19 mouse cellular contexts compared by ENCODE assay signal in genomic region chr3:153929526-153929925, GRCm38 (mm10). TPM values are rescaled to one million over a fixed set of nuclear protein-coding genes. Genes with fewer than 3 reads are reported as not detected.
DNase-seq lines count a peak whose midpoint lies in the region; ATAC-seq and TF ChIP-seq lines count a peak whose summit lies in the region.
"Had no signal": no experiment of that assay in that cellular context is flagged by ENCODE, and none has a peak within 500 bp of the region (broad histone marks: within the 10 kb centered on the region; RNA-seq: fewer than 3 reads in every experiment).

No protein-coding gene starts in this region.

- peak; percentile 31 for DNase-seq in thymus, postnatal 14 days
- no peak for DNase-seq in thymus, postnatal 25 days
- DNase-seq in liver, postnatal 0 days, result peak; percentile 54
- no peak for DNase-seq in gastrocnemius, adult 18-20 months (ENCODE audit: low spot score)
- no peak for DNase-seq in forebrain, embryonic 11.5 days (ENCODE audit: low spot score)
- DNase-seq: adrenal gland, postnatal 36 days; cerebellum, adult 9-11 months; kidney, adult 9 months; kidney, postnatal 36 days; right cerebral cortex, postnatal 25 days had no signal

- H3K4me1 ChIP-seq in liver, postnatal 0 days (ENCODE audit: insufficient read depth), result no peaks in the 10 kb centered on the region; the same call in 1 of the 2 replicates
- H3K4me1 ChIP-seq in intestine, postnatal 0 days (replicated peaks; ENCODE audit: control insufficient read depth, insufficient read depth, low read length), result no peaks in the 10 kb centered on the region
- H3K4me1 ChIP-seq in forebrain, embryonic 11.5 days (replicated peaks; ENCODE audit: control insufficient read depth, insufficient read depth, low read length), result no peaks in the 10 kb centered on the region
- H3K4me1 ChIP-seq: forebrain, embryonic 12.5 days; hindbrain, embryonic 10.5 days; limb, embryonic 15.5 days; midbrain, embryonic 10.5 days; neural tube, embryonic 13.5 days had no signal

- H3K27me3 ChIP-seq in liver, postnatal 0 days (ENCODE audit: insufficient read depth, low read length), result no peaks in the 10 kb centered on the region
- H3K27me3 ChIP-seq in intestine, postnatal 0 days (replicated peaks; ENCODE audit: control insufficient read depth, insufficient read depth, low read length), result no peaks in the 10 kb centered on the region
- H3K27me3 ChIP-seq in forebrain, embryonic 11.5 days (ENCODE audit: control insufficient read depth, insufficient read depth, low read length), result no peaks in the 10 kb centered on the region
- H3K27me3 ChIP-seq: forebrain, embryonic 12.5 days; limb, embryonic 15.5 days; neural tube, embryonic 13.5 days had no signal

- ATAC-seq in activated CD4-positive, CD25-positive, alpha-beta regulatory T cell, adult 4 months, result peak; percentile 77
- peak; percentile 44 for ATAC-seq in liver, postnatal 0 days
- no peak for ATAC-seq in intestine, postnatal 0 days
- no peak for ATAC-seq in forebrain, embryonic 11.5 days (replicated peaks; ENCODE audit: low FRiP score)
- ATAC-seq: lung, postnatal 0 days had no signal

- TF ChIP-seq EP300 in liver, postnatal 0 days (IDR thresholded peaks at IDR 0.05; ENCODE audit: low read depth), result no peak; the same call in 1 of the 2 replicates

- WGBS in liver, postnatal 0 days (ENCODE audit: insufficient replicate concordance), result 77% methylated on average over 11 of the region's 11 CpGs
- 92% methylated on average over 11 of the region's 11 CpGs for WGBS in intestine, postnatal 0 days
- WGBS in forebrain, embryonic 11.5 days, result 95% methylated on average over 11 of the region's 11 CpGs

- H3K36me3 ChIP-seq in liver, postnatal 0 days (replicated peaks; ENCODE audit: insufficient read depth, low read length), result peaks cover 55% of the 10 kb centered on the region
- H3K36me3 ChIP-seq in intestine, postnatal 0 days (ENCODE audit: control insufficient read depth, insufficient read depth), result peaks cover 55% of the 10 kb centered on the region
- peaks cover 2% of the 10 kb centered on the region; the same call in 1 of the 2 replicates for H3K36me3 ChIP-seq in forebrain, embryonic 11.5 days (ENCODE audit: control insufficient read depth, insufficient read depth, low read length)

- no peak overlapping the region for H3K4me2 ChIP-seq in liver, postnatal 0 days (ENCODE audit: low read depth, low read length)
- H3K4me2 ChIP-seq in intestine, postnatal 0 days (replicated peaks; ENCODE audit: low read depth), result no peak overlapping the region
- no peak overlapping the region for H3K4me2 ChIP-seq in forebrain, embryonic 11.5 days (ENCODE audit: low read depth, low read length, severe bottlenecking)
- H3K4me2 ChIP-seq: forebrain, embryonic 12.5 days; limb, embryonic 15.5 days; neural tube, embryonic 13.5 days had no signal

- no peaks in the 10 kb centered on the region for H3K9me3 ChIP-seq in liver, postnatal 0 days (ENCODE audit: low read length)
- H3K9me3 ChIP-seq in intestine, postnatal 0 days (ENCODE audit: control insufficient read depth), result no peaks in the 10 kb centered on the region
- no peaks in the 10 kb centered on the region for H3K9me3 ChIP-seq in forebrain, embryonic 11.5 days (ENCODE audit: control insufficient read depth, low read length)
- H3K9me3 ChIP-seq: forebrain, embryonic 12.5 days; hindbrain, embryonic 10.5 days; limb, embryonic 15.5 days; midbrain, embryonic 10.5 days; neural tube, embryonic 13.5 days had no signal

- TF ChIP-seq CTCF in liver, postnatal 0 days (IDR thresholded peaks at IDR 0.05; ENCODE audit: low read depth), result no peak
- TF ChIP-seq CTCF in intestine, postnatal 0 days (IDR thresholded peaks at IDR 0.05; ENCODE audit: low read depth), result no peak

- H3K27ac ChIP-seq in liver, postnatal 0 days (ENCODE audit: low read depth), result peak overlapping the region; percentile 34
- H3K27ac ChIP-seq in intestine, postnatal 0 days (ENCODE audit: low read depth, low read length), result no peak overlapping the region
- no peak overlapping the region for H3K27ac ChIP-seq in forebrain, embryonic 11.5 days (ENCODE audit: low read depth, low read length)
- H3K27ac ChIP-seq: forebrain, embryonic 12.5 days; hindbrain, embryonic 10.5 days; limb, embryonic 15.5 days; midbrain, embryonic 10.5 days; neural tube, embryonic 13.5 days had no signal

- H3K9ac ChIP-seq in liver, postnatal 0 days (replicated peaks), result no peak overlapping the region
- H3K9ac ChIP-seq in intestine, postnatal 0 days (ENCODE audit: low read depth, low read length), result no peak overlapping the region
- H3K9ac ChIP-seq in forebrain, embryonic 11.5 days (ENCODE audit: low read length), result no peak overlapping the region
- H3K9ac ChIP-seq: forebrain, embryonic 12.5 days; limb, embryonic 15.5 days; neural tube, embryonic 13.5 days had no signal

- no peak overlapping the region for H3K4me3 ChIP-seq in liver, postnatal 0 days (ENCODE audit: low read depth, low read length)
- no peak overlapping the region for H3K4me3 ChIP-seq in intestine, postnatal 0 days (ENCODE audit: low read depth, low read length)
- H3K4me3 ChIP-seq in forebrain, embryonic 11.5 days (ENCODE audit: low read depth, low read length), result no peak overlapping the region
- H3K4me3 ChIP-seq: forebrain, embryonic 12.5 days; hindbrain, embryonic 10.5 days; limb, embryonic 15.5 days; midbrain, embryonic 10.5 days; neural tube, embryonic 13.5 days had no signal

RNA-seq across cellular contexts. Expression of gene Acadm, which starts 14.9 kb away (rescaled TPM):
- 10 to 100 TPM; 32.9 to 36.5 TPM for polyA plus RNA-seq in activated CD4-positive, CD25-positive, alpha-beta regulatory T cell, adult 4 months (2017; shearing (Covaris generic))
- polyA plus RNA-seq in liver, postnatal 0 days (2015; fragmentation: Nextera tagmentation; extraction: Ambion mirVana), result 271 and 289 TPM in 2 replicates
- 148 and 153 TPM in 2 replicates for polyA plus RNA-seq in intestine, postnatal 0 days (2015; fragmentation: Nextera tagmentation; extraction: Ambion mirVana)
- total RNA-seq in gastrocnemius, adult 18-20 months (2021), result 100 to 1,000 TPM; 316 to 427 TPM
- 40.6 and 44.0 TPM in 2 replicates for polyA plus RNA-seq in forebrain, embryonic 11.5 days (2014; fragmentation: Nextera tagmentation; extraction: Ambion mirVana)

RNA-seq across cellular contexts. Expression of gene Rabggtb, which starts 16.7 kb away (rescaled TPM):
- 10 to 100 TPM; 37.5 to 45.8 TPM for polyA plus RNA-seq in activated CD4-positive, CD25-positive, alpha-beta regulatory T cell, adult 4 months (2017; shearing (Covaris generic))
- polyA plus RNA-seq in liver, postnatal 0 days (2015; fragmentation: Nextera tagmentation; extraction: Ambion mirVana), result 28.7 and 31.8 TPM in 2 replicates
- 36.3 and 36.7 TPM in 2 replicates for polyA plus RNA-seq in intestine, postnatal 0 days (2015; fragmentation: Nextera tagmentation; extraction: Ambion mirVana)
- 10 to 100 TPM; 51.9 to 61.6 TPM for total RNA-seq in gastrocnemius, adult 18-20 months (2021)
- 48.1 and 51.2 TPM in 2 replicates for polyA plus RNA-seq in forebrain, embryonic 11.5 days (2014; fragmentation: Nextera tagmentation; extraction: Ambion mirVana)

RNA-seq across cellular contexts. Expression of gene Msh4, which starts 23.6 kb away (rescaled TPM):
- polyA plus RNA-seq in activated CD4-positive, CD25-positive, alpha-beta regulatory T cell, adult 4 months (2017; shearing (Covaris generic)), result under 1 TPM in 1 of 2 experiments, not detected in 1; 0.16 TPM
- polyA plus RNA-seq in liver, postnatal 0 days (2015; fragmentation: Nextera tagmentation; extraction: Ambion mirVana), result not detected in 2 replicates
- polyA plus RNA-seq in intestine, postnatal 0 days (2015; fragmentation: Nextera tagmentation; extraction: Ambion mirVana), result 0.04 and 0.05 TPM in 2 replicates
- total RNA-seq in gastrocnemius, adult 18-20 months (2021), result under 1 TPM in 1 of 2 experiments, not detected in 1; 0.09 TPM
- polyA plus RNA-seq in forebrain, embryonic 11.5 days (2014; fragmentation: Nextera tagmentation; extraction: Ambion mirVana), result 0.09 and 0.11 TPM in 2 replicates
- polyA plus RNA-seq: stomach, embryonic 16.5 days had no signal

RNA-seq across cellular contexts. Expression of gene Slc44a5, which starts 43.7 kb away (rescaled TPM):
- not detected for polyA plus RNA-seq in activated CD4-positive, CD25-positive, alpha-beta regulatory T cell, adult 4 months (2017; shearing (Covaris generic))
- 0.02 and 0.18 TPM in 2 replicates for polyA plus RNA-seq in liver, postnatal 0 days (2015; fragmentation: Nextera tagmentation; extraction: Ambion mirVana)
- 0.43 and 0.51 TPM in 2 replicates for polyA plus RNA-seq in intestine, postnatal 0 days (2015; fragmentation: Nextera tagmentation; extraction: Ambion mirVana)
- under 1 TPM in 1 of 2 experiments, not detected in 1; 0.05 TPM for total RNA-seq in gastrocnemius, adult 18-20 months (2021)
- 2.2 TPM in 2 replicates for polyA plus RNA-seq in forebrain, embryonic 11.5 days (2014; fragmentation: Nextera tagmentation; extraction: Ambion mirVana)

Comparison
In these comparisons a context has a peak if more than half of its experiments do, and no peak if none do; other contexts are left out.
1. DNase-seq: peak in thymus, postnatal 14 days (single experiment) and liver, postnatal 0 days (single experiment); none in thymus, postnatal 25 days (single experiment), gastrocnemius, adult 18-20 months (single experiment) and forebrain, embryonic 11.5 days (single experiment).
2. ATAC-seq: peak in activated CD4-positive, CD25-positive, alpha-beta regulatory T cell, adult 4 months (single experiment) and liver, postnatal 0 days (single experiment); none in intestine, postnatal 0 days (single experiment) and forebrain, embryonic 11.5 days (single experiment).